Mouse (Mus musculus) adipocyte (in vitro differentiated cells): ENCODE data around the gene Mmd2.

ENCODE experiments used
- DNase-seq: peaks from one replicate; pipeline ENCODE4 v3.0.0-alpha.2; 2016; ENCODE audit warnings: low spot score

Mmd2 gene

GRCm38 (mm10) chr5:142608259-142608988 lies at the start of gene Mmd2:
Gene Mmd2, minus strand, starts transcription at chr5:142608800.
- DNase-seq: no peak

GRCm38 (mm10) chr5:142652266-142652665 lies 43.7 kb upstream of the Mmd2 start:
- DNase-seq: no peak

GRCm38 (mm10) chr5:142650794-142651497 lies 42.3 kb upstream of the Mmd2 start:
- no peak for DNase-seq

- DNase-seq: no peak
Observed at GRCm38 (mm10) chr5:142650390-142650789, 41.8 kb upstream of the Mmd2 start.

- no peak for DNase-seq
Observed at GRCm38 (mm10) chr5:142649460-142650050, 41.0 kb upstream of the Mmd2 start.

- DNase-seq: no peak
Observed at GRCm38 (mm10) chr5:142648162-142648561, 39.6 kb upstream of the Mmd2 start.

- no peak for DNase-seq
Observed at GRCm38 (mm10) chr5:142641331-142642051, 32.9 kb upstream of the Mmd2 start.

GRCm38 (mm10) chr5:142640088-142640487 lies 31.5 kb upstream of the Mmd2 start:
- no peak for DNase-seq

GRCm38 (mm10) chr5:142637823-142638222 lies 29.2 kb upstream of the Mmd2 start:
- no peak for DNase-seq

GRCm38 (mm10) chr5:142630224-142630623 lies 21.6 kb upstream of the Mmd2 start:
- peak; percentile 69 for DNase-seq

GRCm38 (mm10) chr5:142629663-142630025 lies 21.0 kb upstream of the Mmd2 start:
- DNase-seq: no peak

GRCm38 (mm10) chr5:142628726-142629662 lies 20.4 kb upstream of the Mmd2 start:
- peak; percentile 97 for DNase-seq

- no peak for DNase-seq
Observed at GRCm38 (mm10) chr5:142627398-142627797, 18.8 kb upstream of the Mmd2 start, which contains the start of gene Wipi2. Gene Wipi2, plus strand, starts transcription at chr5:142627698.

- DNase-seq: no peak
Observed at GRCm38 (mm10) chr5:142623080-142623479, 14.5 kb upstream of the Mmd2 start.

GRCm38 (mm10) chr5:142622134-142622533 lies 13.5 kb upstream of the Mmd2 start:
- peak; percentile 44 for DNase-seq

- peak; percentile 52 for DNase-seq
Observed at GRCm38 (mm10) chr5:142621421-142621820, 12.8 kb upstream of the Mmd2 start.

- DNase-seq: peak; percentile 74
Observed at GRCm38 (mm10) chr5:142619866-142620265, 11.3 kb upstream of the Mmd2 start.

GRCm38 (mm10) chr5:142616326-142616725 lies 7.7 kb upstream of the Mmd2 start:
- no peak for DNase-seq

GRCm38 (mm10) chr5:142615638-142616037 lies 7.0 kb upstream of the Mmd2 start:
- DNase-seq: no peak

- no peak for DNase-seq
Observed at GRCm38 (mm10) chr5:142614513-142614912, 5.9 kb upstream of the Mmd2 start.

GRCm38 (mm10) chr5:142610362-142610761 lies 1.8 kb upstream of the Mmd2 start:
- DNase-seq: no peak
